Mouse (Mus musculus): ENCODE results near the gene Sectm1a.
"Not testable (repeated sequence)": the region's sequence is repeated elsewhere in the genome, so short reads cannot be mapped to it uniquely, and the experiment has no call there.

Sectm1a gene

DNA sequence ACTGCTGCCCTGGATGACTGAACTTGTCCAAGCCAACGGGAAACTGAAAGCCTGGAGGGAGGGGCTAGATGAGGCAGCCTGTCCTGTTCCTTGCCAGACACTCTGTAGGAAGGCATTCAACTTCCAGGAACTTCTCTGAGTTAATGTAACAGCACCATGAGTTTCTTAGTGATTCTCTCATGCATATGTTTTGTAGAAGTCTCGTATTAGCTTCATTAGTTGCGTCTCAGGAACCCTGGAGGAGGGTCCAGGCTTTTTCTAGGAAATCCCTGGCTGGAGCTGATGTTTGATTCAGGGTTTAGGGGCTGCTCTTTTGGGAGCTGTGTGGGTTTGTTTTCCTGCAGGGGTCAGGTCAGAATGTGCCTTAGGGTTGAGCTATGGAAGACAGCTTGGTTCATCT lies at the start of gene Sectm1a:
Gene Sectm1a (minus strand): TSS at position 101 of the 400 bp plus-strand sequence.
- no peak for DNase-seq (ENCODE audit: low spot score)

DNA sequence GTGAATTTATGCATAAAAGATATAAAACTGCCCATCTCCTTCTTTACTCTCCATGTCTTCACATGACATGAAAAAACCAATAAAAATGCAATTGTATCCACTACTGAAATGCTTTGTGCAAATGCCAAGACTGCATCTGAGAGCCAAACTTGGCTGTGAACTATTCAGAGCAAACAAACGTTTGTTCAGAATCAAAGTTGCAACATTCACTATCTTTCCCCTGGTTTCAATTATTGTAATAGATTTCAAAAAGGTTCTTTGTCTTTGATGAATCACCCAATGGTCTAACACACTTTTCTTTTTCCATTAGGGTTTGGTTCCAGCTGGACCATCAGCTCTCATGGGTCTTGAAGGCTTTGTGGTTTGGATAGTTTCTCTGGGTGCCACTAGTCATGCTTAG lies 48.6 kb upstream of the Sectm1a start:
- no peak for DNase-seq (ENCODE audit: low spot score)

DNA sequence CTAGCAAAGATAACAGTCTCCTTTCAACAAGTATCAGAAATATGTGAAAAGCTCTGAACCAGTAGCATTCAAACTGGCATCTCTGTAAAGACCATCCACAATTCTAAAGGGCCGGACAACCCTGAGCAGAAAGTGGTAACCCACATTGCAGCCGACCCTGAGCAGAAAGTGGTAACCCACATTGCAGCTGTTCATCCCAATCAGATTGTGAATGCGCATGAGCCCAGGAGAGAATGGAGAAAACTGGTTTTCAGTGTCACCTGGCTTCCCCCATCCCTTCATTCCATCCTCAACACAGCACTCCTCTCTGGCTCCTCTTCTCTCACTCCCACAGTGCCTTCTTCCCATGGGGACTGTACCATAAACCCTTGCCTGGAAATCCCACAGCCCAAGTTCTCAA lies 46.4 kb upstream of the Sectm1a start:
- no peak for DNase-seq (ENCODE audit: low spot score)

DNA sequence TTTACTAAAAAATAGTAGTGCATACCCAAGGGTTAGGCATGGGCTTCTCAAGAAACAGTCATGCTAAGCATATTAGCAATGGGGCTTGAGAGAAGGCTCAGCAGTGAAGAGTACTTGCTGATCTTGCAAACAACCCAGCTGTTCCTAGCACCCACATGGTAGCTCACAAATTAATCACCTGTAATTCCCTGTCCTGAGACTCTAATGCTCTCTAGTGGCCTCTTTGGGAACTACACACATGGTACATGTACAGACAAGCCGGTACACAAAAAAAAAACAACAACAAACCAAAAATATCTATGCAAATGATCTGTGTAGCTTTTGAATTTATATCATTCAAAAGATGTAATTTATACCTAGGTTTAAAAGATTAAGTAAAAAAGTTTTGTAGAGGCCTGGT lies 45.4 kb upstream of the Sectm1a start:
- peak; percentile 42 for DNase-seq (ENCODE audit: low spot score)

DNA sequence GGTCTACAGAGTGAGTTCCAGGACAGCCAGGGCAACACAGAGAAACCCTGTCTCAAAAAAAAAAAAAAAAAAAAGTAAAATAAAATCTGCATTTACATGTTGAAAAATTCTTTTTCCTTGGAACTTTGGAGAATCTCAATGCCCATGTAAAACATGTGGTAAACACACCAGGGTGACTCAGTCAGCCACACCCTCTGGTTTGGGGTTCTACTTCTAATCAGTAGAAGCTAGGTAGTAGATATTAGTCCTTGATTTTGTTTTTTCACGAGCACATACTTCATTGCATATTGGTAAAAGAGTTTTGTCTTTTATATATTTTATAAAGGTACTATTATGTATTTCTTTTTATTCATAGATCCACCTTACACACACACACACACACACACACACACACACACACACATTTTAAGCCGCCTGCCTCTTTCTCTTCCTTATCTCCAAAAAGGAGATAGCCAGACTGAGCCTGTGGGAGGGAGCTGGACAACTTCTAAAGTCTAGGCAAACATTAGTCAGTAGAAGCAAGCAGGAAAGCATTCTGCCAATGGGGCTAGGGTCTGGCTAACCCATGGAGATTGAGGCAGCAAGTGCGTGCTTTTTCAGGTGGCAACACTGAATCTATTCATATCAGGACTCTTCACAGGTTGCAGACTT lies 44.6 kb upstream of the Sectm1a start:
- DNase-seq (ENCODE audit: low spot score), result no peak

DNA sequence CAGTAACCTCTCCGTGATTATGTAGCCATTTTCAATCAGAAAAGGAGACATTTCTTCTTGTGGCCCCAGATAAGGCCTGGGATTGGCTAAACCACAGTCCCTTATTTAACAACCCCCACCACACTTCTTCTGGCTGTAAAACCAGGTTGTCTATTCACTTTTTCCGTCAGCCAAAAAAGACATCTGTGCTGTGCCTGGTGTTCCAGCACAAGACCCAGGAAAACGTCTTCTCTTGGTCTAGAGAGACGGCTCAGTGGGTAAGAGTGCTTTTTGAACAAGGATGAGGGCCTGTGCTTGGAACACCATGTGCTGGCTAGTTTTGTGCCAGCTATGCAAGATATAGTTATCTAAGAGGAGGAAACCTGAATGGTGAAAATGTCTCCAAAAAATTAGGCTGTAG lies 42.4 kb upstream of the Sectm1a start:
- DNase-seq (ENCODE audit: low spot score), result no peak

DNA sequence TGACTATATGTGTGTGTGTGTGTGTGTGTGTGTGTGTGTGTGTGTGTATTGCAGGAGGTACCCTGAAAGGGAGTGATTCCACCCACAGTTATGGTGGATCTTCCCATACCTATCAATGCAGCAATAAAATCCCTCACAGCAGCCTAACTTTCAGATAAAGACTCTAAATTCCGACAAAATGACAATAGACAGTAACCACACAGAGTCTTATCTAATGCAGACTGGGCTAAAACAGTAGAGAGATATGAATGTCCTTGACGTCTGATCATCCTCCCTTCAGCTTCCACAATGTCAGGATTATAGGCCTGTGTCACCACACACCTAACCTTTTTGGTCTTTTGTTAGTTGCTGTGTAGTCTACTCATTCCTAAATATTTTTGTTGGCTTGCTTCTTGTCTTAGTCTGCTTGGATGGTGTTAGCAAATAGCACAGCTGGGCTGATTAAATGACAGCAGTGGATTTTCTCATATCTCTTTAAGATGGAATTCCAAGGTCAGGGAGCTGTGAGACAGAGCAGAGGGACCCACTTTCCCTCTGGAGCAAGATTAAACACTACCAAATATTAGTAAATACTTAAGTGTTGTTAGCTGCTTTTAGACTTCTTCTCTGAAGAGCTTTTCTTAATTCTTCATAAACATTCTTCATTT lies 41.1 kb upstream of the Sectm1a start:
- no peak for DNase-seq (ENCODE audit: low spot score)

DNA sequence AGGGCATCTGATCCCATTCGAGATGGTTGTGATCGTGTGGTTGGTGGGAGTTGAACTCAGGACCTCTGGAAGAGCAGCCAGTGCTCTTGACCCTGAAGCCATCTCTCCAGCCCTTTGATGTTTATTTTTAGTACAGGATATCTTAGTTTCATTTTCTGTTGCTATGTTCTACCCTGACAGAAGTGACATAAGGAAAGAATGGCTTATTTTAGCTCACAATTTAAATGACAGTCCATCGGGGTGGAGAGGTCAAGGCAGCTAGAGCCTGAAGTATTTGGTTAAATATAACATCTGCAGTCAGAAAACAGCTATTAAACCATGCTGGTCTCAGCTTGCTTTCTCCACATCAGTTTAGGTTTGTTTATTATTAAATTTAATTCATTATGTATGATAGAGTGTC lies 40.1 kb upstream of the Sectm1a start:
- DNase-seq (ENCODE audit: low spot score), result no peak

DNA sequence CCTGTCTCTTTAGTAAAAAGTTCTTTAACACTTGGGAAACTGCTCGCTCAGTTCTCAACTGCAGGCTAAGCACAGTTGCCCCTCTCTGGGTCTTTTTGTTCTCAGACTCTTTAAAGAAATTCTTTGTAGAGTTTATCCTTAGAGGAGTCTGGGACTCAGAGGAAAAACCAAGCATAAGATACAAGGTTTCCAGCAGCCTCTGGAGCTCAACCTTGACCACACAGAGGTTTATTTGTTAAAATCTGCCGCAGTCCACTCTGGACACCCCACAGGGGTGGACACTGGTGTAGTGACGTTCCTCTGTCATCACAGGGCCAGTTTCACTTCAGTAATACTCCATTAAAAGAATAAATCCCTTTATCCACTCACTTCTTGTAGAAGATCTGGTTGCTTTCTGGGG lies 37.6 kb upstream of the Sectm1a start, which contains the start of gene Tex19.2:
Gene Tex19.2 (minus strand): TSS at position 101 of the 400 bp plus-strand sequence.
- DNase-seq (ENCODE audit: low spot score), result no peak

DNA sequence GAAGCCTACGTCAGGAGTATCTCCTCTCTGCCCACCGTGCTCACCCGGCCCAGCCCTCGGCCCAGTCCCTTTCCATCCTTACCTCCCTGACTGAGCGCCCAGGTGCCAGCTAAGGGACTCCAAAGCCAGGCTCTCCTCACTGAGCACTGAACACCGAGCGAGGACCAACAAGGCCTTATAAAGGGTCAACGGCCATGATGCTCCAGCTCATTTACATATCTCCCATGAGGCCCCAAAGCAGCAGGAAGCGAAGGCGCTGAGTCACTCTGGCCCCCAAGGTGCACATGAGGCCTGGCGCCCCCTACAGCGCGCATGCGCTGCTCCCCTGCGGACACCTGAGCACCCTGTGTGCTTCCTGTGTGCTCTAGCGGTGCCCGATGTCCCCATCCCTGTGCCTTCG lies 37.1 kb upstream of the Sectm1a start:
- no peak for DNase-seq (ENCODE audit: low spot score)

DNA sequence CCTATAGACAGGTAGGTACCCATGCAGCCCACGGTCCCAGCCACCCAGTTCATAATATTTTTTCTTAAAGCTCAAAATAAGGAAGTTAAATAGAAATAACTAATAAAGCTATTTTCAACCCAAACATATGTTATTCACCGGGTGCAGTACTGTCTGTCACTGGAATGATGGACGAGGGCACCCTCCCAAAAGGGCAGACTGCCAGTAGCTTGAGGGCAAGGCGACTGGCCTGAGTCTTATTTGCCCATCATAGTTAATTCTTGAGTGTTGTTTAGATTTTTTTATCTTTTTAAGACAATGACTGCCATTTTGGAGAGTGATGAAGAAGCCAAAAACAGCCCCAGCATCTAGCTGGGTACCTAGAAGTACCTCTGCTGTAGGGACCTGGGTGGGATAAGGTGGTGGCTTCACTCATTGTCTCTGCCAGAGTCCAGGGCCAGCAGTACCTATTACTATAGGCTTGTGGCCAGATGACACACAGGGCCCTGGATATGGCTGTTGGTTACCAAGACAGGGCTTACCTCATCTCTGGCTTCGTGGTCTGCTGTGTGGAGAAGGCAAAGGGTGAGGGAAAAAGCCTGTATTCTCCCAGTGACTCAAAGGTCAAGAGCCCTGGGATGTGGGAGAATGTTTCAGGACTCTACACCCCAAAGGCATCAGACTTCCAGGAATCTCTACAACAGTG lies 31.2 kb upstream of the Sectm1a start:
- no peak for DNase-seq (ENCODE audit: low spot score)

DNA sequence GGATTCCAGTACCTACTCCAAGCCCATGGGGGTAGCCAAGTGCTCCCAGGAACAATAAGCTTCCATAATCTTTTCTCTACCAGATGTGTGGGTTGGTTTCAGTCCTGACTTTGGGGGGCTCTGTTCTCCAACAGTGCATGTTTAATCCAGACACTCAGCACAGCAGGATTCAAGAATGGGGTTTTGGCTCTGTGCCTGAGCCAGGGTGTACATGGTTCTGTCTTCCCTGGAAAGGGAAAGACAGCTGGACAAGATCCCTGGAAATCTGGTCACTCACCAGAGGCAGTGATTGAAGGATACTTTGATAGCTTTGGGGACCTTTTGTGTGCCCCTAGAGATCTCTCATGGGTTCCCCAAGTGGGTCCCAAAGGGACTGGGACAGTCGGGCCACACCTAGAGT lies 30.6 kb upstream of the Sectm1a start:
- DNase-seq (ENCODE audit: low spot score), result no peak

DNA sequence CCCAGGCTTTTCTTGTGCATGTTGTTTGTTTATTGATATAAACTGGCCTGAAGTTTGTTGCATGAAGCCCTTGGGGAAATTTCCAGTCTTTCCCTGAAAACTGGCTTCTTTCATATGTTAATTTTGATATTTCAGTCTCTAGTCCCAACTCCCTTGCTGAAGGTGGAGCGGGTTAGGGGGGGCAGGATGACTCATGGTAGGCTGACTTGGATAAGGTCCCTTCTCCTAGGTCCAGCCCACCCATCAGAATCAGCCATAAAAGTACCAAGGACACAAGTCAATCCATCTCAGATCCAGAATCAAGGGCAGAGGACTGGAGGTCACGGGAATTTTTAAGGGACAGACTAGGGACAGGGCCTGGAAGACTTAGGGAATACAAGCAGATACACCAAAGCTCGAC lies 30.0 kb upstream of the Sectm1a start:
- DNase-seq (ENCODE audit: low spot score), result no peak

DNA sequence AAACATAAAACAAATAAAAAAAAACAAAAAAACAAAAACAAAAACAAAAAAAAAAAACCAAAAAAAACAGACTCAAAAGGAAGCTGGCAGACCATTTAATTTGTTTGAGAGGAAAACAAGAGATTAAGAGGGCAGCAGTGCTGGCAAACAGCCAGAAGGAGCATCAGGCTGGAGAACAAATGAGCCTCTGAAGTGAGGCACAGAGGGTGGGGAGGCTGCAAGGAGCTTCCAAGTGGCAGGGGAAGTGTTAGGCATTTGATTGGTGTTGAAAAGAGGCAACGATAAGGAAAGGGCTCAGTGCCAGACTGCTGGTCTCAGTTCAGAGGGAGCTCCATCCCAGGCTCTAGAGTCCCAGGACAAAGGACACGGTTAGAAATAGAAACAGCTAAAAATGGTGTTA lies 29.0 kb upstream of the Sectm1a start:
- DNase-seq (ENCODE audit: low spot score), result no peak

DNA sequence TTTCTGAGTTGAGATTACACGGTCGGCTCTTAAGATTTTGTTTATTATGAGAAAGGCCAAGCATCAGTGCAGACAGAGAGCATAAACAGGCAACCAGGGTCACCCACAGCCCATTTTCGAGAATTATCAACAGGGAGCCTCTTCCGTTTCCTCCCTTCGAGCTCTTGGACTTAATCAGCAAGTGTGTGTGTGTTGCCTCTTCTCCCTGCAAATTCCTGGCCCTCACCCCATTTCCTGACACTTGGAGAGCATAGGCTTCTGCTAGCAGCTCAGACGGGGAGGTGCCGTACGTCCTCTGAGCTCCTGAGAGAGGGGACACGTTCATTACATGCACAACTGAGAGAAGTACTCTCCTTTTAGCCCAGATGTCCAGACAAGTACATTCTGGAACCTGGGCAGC lies 27.0 kb upstream of the Sectm1a start:
- no peak for DNase-seq (ENCODE audit: low spot score)

DNA sequence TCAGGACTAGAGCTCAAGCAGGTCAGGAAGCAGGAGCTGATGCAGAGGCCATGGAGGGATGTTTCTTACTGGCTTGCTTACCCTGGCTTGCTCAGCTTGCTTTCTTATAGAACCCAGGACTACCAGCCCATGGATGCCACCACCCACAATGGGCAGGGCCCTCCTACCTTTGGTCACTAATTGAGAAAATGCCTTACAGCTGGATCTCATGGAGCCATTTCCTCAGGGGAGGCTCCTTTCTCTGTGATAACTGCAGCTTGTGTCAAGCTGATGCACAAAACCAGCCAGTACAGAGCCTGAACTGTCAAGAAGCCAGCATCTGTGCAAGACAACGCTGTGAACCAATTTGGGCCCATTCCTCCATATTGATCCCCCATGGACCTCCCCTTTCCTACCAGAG lies 26.2 kb upstream of the Sectm1a start:
- not testable (repeated sequence) for DNase-seq (ENCODE audit: low spot score)

DNA sequence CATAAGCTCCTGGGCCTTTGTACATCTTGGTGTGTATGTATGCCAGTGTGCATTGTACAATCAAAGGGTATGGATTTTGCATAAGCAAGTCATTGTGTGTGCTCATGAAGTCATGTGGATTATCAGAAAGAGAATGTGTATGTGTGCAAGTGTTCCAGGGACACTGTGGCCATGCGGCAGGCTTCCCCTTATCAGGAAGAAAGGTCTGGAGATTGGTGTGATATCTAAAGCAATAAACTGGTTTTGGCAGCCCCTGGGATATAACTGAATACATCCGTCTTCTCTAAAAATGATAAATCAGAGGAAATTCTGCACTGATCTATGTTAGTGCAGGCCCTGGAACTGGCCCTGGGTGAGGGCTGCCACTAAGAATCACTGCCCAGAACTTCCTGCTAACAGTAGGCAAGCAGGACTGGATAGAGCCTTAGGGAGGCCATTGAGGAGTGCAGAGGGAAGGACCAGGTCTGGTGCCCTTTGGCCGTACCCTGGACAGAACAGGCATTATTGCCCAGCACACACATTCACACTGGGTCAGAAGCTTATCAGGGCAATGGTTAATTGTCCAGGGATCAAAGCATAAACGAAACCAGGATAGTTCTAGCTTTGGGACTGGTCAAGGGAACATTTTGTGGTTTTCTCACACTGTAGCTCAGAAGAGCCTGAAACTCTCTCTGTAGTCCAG lies 20.2 kb upstream of the Sectm1a start:
- no peak for DNase-seq (ENCODE audit: low spot score)

DNA sequence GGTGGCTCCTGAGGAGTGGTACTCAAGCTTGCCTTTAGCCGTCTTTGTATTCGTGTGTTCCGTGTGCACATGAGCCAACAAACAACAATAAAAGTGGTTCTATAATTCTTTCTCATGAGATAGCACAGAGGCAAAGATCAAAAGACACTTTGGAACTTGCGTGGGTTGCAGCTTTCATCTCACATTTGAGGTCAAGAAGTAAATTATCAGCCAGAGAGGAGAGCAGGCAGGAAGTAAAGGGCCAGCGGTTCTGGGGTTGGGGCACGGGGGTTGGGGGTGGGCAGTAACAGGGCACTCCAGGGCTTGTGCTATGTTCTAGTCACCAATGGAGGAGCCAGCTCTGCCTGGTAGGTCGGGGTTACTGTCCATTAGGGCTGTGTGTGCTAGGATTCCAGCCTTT lies 19.7 kb upstream of the Sectm1a start:
- DNase-seq (ENCODE audit: low spot score), result no peak

DNA sequence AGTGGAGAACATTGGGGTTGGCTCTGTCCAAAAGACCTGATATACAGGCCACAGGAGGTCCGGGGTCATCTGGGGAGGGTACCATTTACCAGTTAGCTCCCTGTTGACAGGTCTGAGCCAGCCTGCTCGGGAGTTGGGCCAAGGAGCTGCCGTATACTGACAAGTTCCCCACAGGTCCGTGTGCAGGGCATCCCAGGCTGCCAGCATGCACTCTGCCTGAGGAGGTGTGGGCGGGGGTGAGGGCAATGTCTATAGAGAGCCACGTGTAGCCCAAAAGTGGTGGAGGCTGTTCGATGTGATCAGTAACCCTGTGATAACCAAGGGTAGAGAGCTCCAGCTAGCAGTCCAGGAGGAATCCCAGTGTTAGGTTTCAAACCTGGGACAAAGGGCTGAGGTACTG lies 18.7 kb upstream of the Sectm1a start:
- no peak for DNase-seq (ENCODE audit: low spot score)

DNA sequence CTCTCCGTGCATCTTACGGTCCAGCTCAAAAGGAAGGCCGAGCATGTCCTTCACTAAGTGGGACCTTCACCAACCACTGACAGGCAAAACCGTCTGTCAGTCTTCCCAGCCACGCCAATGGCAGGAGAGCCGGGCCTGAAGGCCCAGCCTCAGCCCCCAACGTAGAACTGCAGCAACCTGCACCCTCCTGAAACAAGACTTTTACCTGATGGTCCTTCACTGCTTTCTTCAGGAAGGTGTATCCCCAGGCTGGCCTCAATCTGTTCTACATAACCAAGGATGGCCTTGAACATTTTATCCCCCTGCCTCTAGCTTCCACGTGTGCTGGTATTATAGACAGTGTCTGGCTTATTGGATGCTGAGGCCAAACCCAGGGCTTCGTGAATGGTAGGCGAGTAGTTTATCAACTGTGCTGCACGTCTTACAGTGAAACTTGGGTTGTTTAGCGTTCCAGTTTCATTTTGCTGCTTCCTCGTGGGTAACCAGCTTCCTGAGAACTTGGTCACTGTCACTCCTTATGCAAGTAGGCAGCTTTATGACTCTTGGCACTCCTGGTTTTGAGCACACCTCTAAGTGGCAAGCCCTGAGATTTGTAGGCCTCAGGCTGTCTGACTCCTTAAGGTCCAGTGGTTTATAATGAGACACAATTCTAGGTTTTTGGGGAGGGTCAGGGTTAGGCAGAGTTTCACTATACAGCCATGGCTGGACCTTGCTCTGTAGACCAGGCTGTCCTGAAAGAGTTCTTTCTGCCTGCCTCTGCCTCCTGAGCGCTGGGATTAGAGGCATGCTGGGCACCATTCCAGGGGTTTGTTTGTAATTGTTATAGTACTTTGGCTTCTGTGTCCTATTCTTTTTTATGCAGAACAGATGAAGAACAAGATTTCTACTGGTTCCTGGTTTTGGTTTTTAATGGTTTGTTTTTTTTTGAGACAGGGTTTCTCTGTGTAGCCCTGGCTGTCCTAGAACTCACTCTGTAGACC lies 11.9 kb upstream of the Sectm1a start:
- DNase-seq (ENCODE audit: low spot score), result no peak

DNA sequence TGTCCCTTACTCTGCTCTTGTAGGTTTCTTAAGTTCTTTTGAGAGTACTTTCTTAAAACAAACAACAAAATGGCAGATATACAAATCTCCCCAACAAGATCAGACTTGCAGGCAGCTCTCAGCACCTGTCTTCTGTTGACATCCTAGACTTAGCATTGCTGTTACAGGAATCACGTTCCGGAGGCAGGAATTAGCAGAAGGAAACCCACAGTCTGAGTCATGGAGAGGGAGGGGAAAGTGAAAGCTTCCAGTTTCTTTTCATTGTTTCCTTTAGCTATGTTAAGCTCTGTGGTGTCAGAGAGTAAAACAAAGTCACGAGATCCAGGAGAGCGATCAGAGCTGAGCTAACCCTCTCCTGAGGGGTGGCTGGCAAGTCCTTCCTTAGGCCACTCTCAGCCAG lies 9.9 kb upstream of the Sectm1a start:
- no peak for DNase-seq (ENCODE audit: low spot score)

Measured in c-Kit-positive CD71-positive TER-119-positive erythroid progenitor cells, embryonic 14.5 days (primary cell).